In genomic region chr19:58309620-58310275, GRCm38 (mm10) we compare ENCODE assay signal across 17 mouse cellular contexts.
A peak's percentile ranks its signal among the peaks of the same experiment; 100 is the strongest.
DNase-seq lines count a peak whose midpoint lies in the region; ATAC-seq lines count a peak whose summit lies in the region.
"Had no signal": no experiment of that assay in that cellular context is flagged by ENCODE, and none has a peak within 500 bp of the region (broad histone marks: within the 10 kb centered on the region; RNA-seq: fewer than 3 reads in every experiment).

No protein-coding gene starts in this region.

- 48% methylated on average over 14 of the region's 14 CpGs for WGBS in hindbrain, embryonic 12.5 days
- WGBS in midbrain, embryonic 14.5 days = 65% methylated on average over 14 of the region's 14 CpGs

- peak; percentile 73 for ATAC-seq in hindbrain, embryonic 12.5 days (ENCODE audit: low FRiP score)
- no peak for ATAC-seq in midbrain, embryonic 14.5 days (ENCODE audit: low FRiP score, low TSS enrichment)
- ATAC-seq: forebrain, postnatal 0 days had no signal

- H3K27me3 ChIP-seq in hindbrain, embryonic 12.5 days = no peaks in the 10 kb centered on the region
- H3K27me3 ChIP-seq in midbrain, embryonic 14.5 days (ENCODE audit: control insufficient read depth, insufficient read depth, low read length) = no peaks in the 10 kb centered on the region
- H3K27me3 ChIP-seq: lung, embryonic 15.5 days had no signal

- peaks cover 16% of the 10 kb centered on the region for H3K9me3 ChIP-seq in hindbrain, embryonic 12.5 days (replicated peaks)
- peaks cover 7% of the 10 kb centered on the region; the same call in 1 of the 2 replicates for H3K9me3 ChIP-seq in midbrain, embryonic 14.5 days (ENCODE audit: control insufficient read depth, low read length)
- H3K9me3 ChIP-seq: lung, embryonic 15.5 days had no signal

- 0 out of 2 replicates have a peak, but pooled peaks cover under 1% of the 10 kb centered on the region for H3K36me3 ChIP-seq in hindbrain, embryonic 12.5 days
- no peaks in the 10 kb centered on the region for H3K36me3 ChIP-seq in midbrain, embryonic 14.5 days (ENCODE audit: control insufficient read depth, insufficient read depth, low read length)
- H3K36me3 ChIP-seq: G1E; lung, embryonic 15.5 days had no signal

- H3K9ac ChIP-seq in hindbrain, embryonic 12.5 days = no peak overlapping the region
- no peak overlapping the region for H3K9ac ChIP-seq in midbrain, embryonic 14.5 days (replicated peaks; ENCODE audit: low read length)
- H3K9ac ChIP-seq: forebrain, postnatal 0 days; lung, embryonic 15.5 days had no signal

- peaks cover 20% of the 10 kb centered on the region for H3K4me1 ChIP-seq in hindbrain, embryonic 12.5 days
- peaks cover 16% of the 10 kb centered on the region; the same call in 1 of the 2 replicates for H3K4me1 ChIP-seq in midbrain, embryonic 14.5 days (ENCODE audit: control insufficient read depth, insufficient read depth, low read length)
- H3K4me1 ChIP-seq: lung, embryonic 15.5 days had no signal

- peak; percentile 36 for DNase-seq in heart, adult 11 months
- no peak for DNase-seq in heart, adult 8-10 months (ENCODE audit: low spot score)
- DNase-seq in embryo, embryonic 10 days (ENCODE audit: low spot score) = peak; percentile 67
- peak; percentile 42 for DNase-seq in midbrain, embryonic 14.5 days
- no peak for DNase-seq in layer of hippocampus, postnatal 25 days (ENCODE audit: extremely low spot score in 1 of 2, low spot score in 1 of 2)
- no peak for DNase-seq in urinary bladder, postnatal 4 days (ENCODE audit: low spot score in 2 of 2)
- no peak for DNase-seq in gastrocnemius, adult 18-20 months (ENCODE audit: low spot score)
- DNase-seq: cerebellum, adult 11-12 months; forebrain, postnatal 0 days; heart, adult 18-20 months; heart, postnatal 14 days; kidney, postnatal 10 days; right cerebral cortex, postnatal 4 days; thymus, postnatal 36 days had no signal

- no peak overlapping the region for H3K4me3 ChIP-seq in hindbrain, embryonic 12.5 days
- H3K4me3 ChIP-seq in midbrain, embryonic 14.5 days (replicated peaks; ENCODE audit: low read depth, low read length) = no peak overlapping the region
- H3K4me3 ChIP-seq: lung, embryonic 15.5 days had no signal

- peak overlapping the region; percentile 79 for H3K27ac ChIP-seq in hindbrain, embryonic 12.5 days
- H3K27ac ChIP-seq in midbrain, embryonic 14.5 days (replicated peaks; ENCODE audit: low read depth, low read length) = peak overlapping the region; percentile 70
- H3K27ac ChIP-seq: lung, embryonic 15.5 days had no signal

- 0 out of 2 replicates have a peak overlapping the region, but pooled peaks have one; percentile 17 for H3K4me2 ChIP-seq in hindbrain, embryonic 12.5 days (replicated peaks)
- H3K4me2 ChIP-seq in midbrain, embryonic 14.5 days (ENCODE audit: low read length) = no peak overlapping the region
- H3K4me2 ChIP-seq: lung, embryonic 15.5 days had no signal

Comparison
In these comparisons a context has a peak if more than half of its experiments do, and no peak if none do; other contexts are left out.
1. DNase-seq: peak in heart, adult 11 months (single experiment), embryo, embryonic 10 days (single experiment) and midbrain, embryonic 14.5 days (single experiment); none in heart, adult 8-10 months (single experiment), layer of hippocampus, postnatal 25 days (0 of 2), urinary bladder, postnatal 4 days (0 of 2) and gastrocnemius, adult 18-20 months (single experiment).